Mouse (Mus musculus) heart, adult 2 months (tissue): ENCODE measurements at regions not wholly inside any gene's neighbourhood (a gene's known extent, or its start where the extent isn't known, plus 50 kb on each side); places are given as distances from the start of the nearest gene placed in this dataset.

Experiments used
- CTCF ChIP-seq: fragments of 200-600 bp; IDR thresholded peaks from 2 replicates; pipeline ENCODE4 v1.8.1; 2022; ENCODE audit warnings: antibody characterized with exemption, mild to moderate bottlenecking, moderate library complexity
- EP300 ChIP-seq: fragments of 200-500 bp; IDR thresholded peaks from 2 replicates; pipeline ENCODE4 v1.6.1; 2011; ENCODE audit warnings: low read depth, low read length, control low read depth; ENCODE audit not compliant: insufficient read depth
- POLR2A ChIP-seq: fragments of 200-500 bp; IDR thresholded peaks from 2 replicates; pipeline ENCODE4 v1.6.1; 2011; ENCODE audit warnings: mild to moderate bottlenecking, low read depth, low read length, control low read depth; ENCODE audit not compliant: insufficient read depth

DNA sequence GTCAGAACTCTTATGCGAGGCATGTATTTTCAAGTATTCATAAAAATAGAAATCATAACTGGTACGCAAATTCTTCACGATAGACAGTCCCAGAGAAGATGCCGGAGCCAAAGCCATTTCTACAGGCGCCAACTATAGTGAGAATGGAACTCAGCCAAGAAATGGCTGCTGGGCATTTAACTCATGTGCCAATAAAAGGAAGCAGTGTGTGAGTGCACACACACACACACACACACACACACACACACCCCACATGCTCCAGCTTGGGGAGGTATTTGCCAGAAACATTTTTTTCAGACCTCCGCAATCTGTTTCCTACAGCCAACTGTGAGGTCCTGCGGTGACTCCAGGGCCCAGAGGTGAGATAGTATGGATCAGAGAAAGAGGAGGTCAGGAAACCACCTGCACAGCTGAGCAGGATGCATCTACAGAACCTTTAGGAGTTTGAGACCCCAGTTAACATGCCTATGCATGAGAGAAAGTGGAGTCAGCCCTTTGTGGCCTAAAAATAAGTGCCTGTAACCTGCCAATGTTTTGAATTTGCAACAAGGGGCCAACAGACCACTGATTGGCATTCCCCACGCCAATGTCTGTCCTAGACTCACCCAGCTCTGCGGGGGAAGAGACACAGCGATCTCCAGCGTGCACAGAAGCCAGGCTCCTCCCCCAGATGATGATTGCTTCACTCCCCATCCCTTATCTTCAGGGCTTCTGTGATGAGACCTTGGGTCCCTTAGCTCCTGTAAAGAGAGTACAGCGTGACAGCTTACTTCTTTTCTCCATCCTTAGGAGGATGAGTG, 262.1 kb upstream of the Sp8 start:
- TF ChIP-seq POLR2A, result no peak
- no peak for TF ChIP-seq EP300
- TF ChIP-seq CTCF, result no peak
